Mouse (Mus musculus): ENCODE results near the gene Mcam.

Gene Mcam

DNA sequence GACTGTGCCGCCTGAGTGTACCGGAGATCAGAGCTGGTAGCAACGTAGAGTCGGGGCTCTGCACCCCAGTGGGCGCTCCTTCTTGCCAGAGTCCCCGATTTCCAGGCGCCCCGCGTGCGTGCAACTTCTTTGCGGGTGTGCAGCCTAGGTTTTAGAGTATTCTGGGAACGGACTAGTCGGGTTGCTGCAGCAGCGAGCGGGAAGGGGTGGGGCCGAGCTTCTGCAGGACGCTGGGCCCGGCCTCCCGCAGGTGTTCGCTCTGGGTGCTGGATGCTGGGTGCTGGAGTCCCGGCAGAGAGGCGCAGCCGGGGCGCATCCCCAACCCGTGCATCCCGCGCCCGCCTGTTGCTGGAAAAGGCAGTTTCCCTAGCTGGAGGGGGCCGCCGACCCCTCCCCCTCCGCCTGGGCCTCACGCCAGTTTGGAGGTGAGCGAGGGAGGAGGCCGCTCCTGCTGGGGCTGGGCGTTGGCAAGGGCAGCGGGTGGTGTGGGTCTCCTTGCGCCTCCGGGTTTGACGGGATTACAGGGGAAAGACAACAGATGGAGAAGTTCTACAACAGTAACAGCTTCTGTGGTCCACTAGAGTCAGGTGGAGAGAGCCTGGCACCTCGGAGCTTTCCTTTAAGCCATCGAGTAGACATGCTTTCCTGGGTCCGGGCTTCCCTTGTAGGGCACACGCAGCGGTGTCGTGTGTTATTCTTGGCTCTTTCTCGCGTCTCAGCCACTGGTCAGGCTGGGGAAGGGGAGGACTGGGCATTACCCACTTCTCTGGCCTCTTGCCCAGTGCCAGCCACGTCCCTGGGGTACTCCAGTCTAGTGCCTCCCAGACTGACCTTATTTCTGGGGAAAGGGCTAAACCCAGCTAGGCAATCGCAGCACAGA lies 822 bp downstream of the Mcam start:
- peak; percentile 66 for DNase-seq (ENCODE audit: low read depth, low spot score)

DNA sequence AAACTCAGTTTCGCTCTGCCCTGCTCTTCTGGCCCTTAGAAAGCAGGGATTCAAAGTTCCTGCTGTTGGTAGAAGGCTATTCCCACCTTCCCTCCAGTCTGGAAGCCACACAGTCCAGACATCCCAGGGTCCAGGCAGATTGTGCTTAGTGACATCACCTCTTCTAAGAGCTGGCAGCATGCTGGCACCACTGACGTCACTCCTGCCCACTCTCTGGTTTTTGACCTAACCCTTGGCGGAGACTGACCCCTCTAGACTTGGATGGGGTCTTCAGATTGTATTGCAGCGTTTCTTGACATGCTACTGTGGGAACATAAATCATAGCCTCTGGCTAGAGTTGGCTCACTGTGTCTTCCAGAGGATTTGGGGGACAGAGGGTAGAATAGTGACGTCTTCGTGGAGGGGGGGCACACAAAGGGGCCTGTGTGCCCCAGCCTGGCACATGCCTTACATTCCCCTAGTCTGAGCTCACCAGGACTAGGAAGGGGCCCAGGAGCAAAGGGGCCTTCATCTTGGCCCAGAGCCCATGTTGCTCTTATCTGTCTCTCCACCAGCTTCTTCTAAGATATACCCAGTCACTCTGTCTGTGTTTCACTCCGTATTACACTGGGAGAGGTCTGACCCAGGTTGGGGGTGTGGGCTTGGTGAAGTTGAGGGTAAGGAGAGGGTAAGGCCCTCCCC lies 1.6 kb downstream of the Mcam start:
- no peak for DNase-seq (ENCODE audit: low read depth, low spot score)

DNA sequence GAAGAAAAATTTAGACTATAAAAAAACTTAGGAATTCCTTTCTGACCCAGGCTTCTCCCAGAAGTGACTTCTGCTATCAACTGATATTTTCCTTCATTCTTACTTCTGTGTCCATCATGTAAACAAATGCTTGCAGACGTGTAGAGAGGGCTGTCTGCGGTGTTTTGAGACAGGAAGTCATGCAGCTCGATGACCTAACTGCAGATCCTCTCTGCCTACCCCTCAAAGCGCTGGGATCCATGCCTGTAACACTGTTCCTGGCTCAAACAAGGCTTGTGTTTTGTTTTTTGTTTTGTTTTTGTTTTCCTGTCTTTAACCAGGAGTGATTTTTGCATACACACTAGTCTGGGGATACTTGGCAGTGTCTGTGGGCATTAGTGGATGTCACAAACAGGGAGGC lies 3.6 kb downstream of the Mcam start:
- DNase-seq (ENCODE audit: low read depth, low spot score) = no peak

DNA sequence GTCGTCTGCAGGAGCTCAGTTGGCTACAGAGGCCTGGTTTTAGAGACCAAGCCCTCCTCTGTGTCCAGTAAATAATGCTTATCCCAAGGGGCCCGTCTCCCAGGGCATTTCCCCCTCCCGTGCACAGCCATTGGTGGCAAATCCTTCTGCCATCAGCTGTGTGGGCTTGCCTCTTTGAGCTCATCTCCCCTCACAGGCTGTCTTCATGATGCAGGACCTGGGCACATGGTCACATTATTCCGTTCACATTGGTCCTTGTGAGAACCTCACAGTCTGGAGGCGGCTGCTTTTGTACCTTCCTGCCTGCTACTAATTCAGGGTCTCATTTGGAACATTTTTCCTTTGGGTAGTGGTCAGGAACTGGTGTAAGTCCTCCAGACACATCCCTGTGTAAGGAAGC lies 7.7 kb downstream of the Mcam start:
- DNase-seq (ENCODE audit: low read depth, low spot score) = no peak

DNA sequence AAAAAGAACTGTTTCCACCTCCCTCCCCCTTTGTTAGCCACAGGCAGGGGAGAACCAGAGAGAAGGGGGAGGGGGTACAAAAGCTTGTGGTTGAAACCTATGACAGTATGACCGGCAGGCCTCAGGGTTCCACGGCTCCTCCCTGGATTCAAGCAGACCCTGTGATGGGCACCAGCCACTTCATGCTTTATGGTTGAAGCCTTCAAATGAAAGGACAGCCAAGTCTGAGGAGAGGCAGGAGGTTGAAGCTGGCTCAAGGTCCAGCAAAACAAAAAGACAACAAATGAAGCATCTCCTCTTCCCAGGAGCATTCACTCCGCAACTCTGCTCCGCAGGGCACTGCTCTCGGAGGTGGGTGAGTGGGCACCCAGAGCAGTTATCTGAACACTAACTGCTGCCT lies 9.2 kb downstream of the Mcam start:
- no peak for DNase-seq (ENCODE audit: low read depth, low spot score)

DNA sequence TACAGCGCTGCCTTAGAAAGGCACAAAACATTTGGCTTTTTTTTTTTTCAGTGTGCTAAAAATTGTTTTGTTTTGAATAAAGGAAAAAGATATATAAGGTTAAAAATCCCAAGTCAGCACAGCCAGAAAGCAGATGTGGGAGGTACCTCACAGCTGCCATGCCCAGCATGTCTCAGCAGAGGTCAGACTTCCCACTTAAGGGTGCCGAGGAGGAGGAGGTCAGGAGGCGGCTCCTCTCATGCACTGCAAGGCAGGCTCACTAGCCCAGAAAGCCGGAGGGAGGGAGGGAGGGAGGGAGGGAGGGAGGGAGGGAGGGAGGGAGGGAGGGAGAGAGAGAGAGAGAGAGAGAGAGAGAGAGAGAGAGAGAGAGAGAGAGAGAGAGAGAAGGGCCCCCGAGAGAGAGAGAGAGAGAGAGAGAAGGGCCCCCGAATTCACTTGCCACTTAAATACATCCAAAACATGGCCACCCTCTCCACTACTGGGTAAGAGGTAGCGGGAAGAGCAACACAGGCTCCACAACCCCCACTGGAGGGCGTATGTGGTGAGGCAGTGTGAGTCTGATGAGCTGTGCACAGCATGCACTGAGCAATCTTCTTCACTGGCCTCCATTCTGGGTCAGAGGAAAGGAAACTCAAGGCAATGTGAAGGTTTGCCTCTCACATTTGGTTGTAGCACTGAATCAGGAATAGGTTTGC lies 9.9 kb downstream of the Mcam start:
- DNase-seq (ENCODE audit: low read depth, low spot score) = peak; percentile 77

DNA sequence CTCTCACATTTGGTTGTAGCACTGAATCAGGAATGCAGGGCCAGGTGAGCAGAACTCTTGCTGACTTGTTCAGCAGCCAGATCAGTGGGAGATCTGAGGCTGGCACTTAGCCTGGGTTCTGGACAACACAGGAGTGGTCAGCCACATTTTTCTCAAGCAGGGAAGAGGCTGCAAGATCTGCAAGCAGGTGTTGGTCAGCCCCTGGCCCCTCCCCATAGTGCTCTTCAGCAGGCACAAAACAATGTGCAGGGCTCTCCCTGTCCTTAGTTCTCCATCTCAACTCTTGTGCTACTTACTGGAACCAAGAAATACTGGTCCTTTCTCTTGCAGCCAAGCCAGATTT lies 10.4 kb downstream of the Mcam start:
- DNase-seq (ENCODE audit: low read depth, low spot score) = no peak

DNA sequence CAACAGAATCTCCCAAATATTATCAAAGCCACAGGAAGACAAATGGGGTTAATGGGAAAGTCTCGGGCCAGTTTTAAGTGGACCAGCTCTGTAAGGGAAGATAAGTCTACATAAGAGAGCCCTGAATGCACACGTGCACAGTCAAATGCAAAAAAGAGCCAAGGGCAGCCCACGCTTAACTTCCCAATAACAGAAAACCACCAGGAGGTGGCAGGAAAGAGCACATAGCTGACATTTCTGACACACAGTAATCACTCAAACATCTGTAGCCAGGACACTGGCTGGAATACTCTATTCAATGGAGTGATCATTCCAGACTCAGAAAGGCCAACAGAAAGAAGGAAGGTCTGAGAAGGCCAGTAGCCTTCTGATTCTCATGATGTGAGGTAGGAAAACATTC lies 13.0 kb downstream of the Mcam start:
- peak; percentile 67 for DNase-seq (ENCODE audit: low read depth, low spot score)

DNA sequence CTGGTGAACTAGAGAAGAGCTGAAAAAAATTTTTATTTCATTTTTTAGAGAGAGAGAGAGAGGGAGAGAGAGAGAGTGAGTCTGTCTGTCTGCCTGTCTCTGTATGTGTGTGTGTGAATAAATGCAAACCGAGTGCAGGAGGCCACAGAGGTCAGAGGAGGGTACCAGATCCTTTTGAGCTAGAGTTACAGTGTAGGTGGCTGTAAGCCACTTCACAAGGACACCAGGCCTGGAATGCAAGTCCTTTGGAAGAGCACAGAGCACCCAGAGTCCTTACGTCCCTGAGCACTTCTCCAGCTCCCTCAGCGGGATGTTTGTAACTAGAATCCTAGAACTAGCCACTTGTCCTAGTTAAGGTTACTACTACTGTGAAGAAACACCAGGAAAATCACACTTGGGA lies 25.6 kb downstream of the Mcam start:
- no peak for DNase-seq (ENCODE audit: low read depth, low spot score)

DNA sequence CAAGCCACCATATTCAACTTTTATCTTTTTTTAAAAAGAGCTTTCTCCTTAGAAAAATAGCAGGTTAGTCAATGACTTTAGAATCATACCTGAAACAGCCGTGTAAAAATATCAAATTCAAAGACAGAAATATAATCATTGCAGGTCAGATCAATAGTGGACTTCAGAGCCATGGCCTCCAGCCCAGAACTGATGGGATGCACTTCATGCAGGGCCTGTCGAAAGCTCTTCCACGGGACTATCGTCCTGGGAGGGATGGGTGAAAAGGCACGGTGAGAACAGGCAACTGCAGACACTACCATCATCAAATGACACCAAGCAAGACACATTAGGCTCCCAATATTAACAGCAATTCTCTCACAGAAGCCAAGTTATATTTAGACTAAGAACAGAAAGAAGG lies 34.7 kb downstream of the Mcam start:
- DNase-seq (ENCODE audit: low read depth, low spot score) = no peak

DNA sequence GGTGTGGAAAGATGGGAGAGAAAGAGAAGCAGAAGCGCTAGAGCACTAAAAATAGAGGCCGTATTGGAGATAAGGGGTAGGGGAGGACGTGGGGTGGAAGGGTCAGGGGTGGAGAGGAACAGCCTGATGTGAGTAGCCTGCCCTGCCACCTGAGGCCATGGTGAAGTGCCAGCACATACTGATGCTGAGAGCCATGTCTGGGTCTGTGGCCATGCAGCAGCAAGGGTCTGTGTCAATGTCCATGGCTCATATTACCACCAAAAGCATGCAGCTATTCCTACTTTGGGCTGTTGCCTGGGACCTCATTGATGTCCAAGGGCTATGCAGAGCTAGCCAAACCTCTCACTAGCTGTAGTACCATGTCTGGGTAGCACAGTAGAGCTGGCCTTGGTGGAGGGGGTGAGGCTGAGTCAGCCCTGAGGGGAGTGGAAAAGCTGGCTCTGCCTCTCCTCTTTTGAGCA lies 36.5 kb downstream of the Mcam start:
- DNase-seq (ENCODE audit: low read depth, low spot score) = no peak

DNA sequence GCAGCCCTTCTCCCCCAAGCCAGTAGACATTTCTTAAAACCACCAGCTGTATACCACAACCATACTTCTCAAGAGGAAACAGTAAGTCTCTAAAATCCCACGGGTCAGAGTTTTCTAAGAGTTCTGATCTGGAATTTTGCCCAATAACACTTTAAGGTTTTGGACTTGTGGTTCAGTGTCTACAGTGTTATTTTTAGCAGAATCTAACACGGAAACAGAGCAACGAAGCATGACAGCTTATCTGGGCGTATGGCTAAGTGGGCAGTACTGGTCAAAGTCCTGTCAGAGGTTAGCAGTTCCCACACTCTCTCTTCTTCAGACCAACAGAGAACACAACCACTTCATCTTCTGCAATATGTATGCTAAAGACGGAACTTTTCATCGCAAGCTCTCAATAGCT lies 41.3 kb downstream of the Mcam start:
- no peak for DNase-seq (ENCODE audit: low read depth, low spot score)

DNA sequence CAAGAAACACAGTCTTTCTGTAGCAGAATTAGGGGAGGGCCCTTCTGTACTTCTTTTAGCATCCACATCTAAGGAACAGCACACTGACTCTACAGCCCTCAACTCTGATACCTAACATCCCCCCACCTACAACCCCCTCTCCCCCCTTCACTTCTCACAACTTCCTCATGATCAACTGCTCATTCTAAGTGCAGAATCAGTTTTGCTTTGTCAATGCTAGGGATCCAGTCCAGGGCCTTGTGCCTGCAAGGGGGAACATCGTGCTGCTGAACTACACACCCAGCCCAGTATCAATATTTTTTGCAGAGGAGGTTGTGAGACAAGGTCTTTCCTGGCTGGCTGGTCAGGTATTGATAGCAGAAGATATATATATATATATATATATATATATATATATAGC lies 41.7 kb downstream of the Mcam start:
- DNase-seq (ENCODE audit: low read depth, low spot score) = no peak

DNA sequence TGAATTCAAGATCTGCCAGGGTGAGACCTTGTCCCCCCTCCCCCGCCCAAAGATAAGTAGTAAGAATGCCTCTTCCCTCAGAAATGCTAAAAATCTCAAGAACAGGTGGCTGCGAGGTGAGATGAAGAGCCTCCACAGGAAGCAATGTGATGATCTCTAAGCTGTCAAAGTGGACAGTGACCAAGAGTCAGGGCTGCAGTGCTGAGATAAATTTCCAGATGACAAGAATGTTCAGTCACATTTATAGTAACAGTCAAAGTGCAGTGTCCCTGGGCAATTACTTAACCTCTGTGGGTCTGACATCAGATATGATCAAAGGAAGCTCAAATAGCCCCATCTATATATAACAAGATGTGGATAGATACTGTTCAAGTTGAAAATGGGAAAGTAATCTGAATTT lies 43.1 kb downstream of the Mcam start:
- DNase-seq (ENCODE audit: low read depth, low spot score) = no peak

DNA sequence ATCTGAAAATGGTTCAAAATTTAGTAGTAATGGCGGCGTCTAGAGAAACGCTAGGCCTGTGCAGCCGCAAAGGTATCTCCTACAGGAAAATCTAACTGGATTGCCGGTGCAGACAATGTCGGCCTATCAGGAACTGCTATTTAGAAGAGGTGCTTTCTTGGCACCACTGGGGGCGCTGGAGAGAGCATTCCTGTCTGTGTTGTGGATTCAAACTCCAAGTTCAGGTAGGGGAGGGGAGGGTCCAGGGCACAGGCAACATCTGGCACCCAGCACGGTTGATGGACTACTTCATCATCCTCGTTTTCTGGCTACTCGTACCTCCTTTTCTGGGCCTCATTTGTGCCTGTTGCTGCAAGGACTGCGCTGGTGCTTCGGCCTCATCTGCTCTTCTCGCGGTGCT lies 44.1 kb downstream of the Mcam start:
- peak; percentile 98 for DNase-seq (ENCODE audit: low read depth, low spot score)

DNA sequence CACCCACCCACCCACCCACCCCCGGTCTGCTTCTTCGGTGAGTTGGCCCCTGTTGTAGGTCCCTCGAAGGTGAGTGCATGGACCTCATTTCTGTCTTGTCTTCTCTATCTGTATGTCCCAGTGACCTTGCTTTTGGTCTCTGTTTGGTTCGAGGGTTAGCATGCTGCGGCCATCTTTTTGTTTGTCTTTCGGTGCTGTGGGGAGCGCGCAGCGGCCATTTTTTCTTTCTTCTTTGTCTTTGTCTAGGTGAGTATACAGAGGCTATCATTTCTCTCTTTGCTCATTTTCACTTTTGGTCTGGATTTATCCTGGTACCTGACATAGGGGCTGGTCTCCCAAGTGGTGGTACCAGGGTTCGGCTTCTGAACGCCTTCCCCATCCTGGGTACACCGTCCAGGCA lies 44.5 kb downstream of the Mcam start:
- peak; percentile 73 for DNase-seq (ENCODE audit: low read depth, low spot score)

DNA sequence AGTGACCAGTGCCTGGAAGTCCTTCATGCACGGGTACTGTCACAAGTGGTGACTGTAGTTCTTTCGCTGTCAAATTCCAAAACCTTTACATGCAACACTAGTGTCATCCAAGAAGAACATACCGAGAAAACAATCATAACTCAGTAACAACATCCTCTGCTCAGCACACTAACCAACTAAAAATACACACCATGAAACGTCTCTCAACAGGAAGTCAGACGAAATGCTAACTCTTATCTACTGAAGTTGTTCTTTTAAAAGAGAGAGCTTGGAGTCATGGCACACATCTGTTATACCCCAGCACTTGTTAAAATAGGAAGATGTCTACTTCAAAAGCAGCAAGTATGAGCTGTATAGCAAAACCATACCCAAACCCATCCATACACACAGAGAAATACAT lies 47.3 kb downstream of the Mcam start:
- no peak for DNase-seq (ENCODE audit: low read depth, low spot score)

DNA sequence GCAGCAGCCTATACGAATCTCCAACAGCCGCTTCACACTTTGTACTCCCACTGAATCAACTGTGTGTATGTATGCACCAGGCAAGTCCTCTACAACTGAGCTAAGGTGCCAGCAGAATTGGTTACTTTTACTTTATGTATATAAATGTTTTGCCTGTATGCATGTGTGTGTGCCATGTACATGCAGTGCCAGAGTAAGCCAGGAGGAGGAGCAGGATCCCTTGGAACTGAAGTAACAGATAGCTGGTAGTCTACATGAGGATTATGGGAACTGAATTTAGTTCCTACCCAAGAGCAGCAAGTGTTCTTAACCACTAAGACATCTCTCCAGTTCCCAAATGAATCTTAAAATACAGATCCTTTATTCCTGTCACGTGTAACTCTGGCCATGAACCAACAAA lies 48.0 kb downstream of the Mcam start:
- peak; percentile 50 for DNase-seq (ENCODE audit: low read depth, low spot score)

DNA sequence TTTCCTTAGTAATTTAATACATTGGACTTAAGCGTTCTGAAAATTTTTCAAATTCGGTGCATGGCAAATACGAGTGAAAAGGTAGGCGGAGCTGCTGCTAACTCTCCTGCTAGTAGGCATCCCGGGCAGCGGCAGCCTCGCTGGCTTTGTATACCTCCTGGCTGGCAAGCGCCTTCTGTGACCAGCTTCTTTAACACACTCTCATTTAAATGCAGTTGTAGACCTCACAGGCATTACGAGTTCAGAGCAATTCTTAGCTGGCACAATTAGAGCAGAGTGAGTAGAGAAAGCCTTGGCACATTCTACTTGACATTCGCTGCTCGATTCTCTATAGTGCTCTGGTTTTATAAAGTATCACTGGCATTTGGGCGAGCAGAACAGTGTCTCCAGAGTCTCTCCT lies 54.0 kb downstream of the Mcam start:
- no peak for DNase-seq (ENCODE audit: low read depth, low spot score)

DNA sequence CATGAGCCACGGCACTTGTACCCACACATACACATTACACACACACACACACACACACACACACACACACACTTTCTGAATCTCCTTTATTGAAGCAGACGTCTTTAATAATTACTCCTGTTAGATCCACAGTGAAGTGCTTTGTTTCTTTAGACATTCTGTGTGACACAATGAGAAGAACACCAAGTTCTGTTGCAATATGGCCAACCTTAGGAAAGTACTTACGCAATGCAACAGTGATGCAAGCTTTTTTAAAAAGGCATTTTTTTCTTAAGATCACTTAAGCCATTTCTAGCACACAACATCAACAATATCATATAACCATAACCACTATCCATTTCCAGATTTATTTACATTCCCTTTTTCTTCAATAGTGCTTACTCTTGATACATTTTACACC lies 56.9 kb downstream of the Mcam start:
- DNase-seq (ENCODE audit: low read depth, low spot score) = no peak

DNA sequence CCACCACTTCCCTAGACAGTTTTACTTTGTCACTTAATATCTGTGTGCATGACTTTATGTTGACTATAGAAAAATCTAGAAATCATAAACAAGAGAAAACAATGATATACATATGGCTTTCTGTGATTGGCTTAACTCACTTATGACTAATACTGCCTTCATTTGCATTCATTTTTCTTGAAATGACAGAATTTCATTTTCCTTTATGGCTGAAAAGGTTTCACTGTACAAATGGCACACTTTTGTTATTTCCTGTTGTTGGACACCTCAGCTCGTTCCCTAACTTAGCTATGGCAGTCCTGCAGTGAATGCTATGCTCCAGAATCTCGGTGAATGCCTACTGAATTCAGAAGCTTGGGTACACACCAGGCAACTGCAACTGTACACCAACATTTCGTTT lies 58.0 kb downstream of the Mcam start:
- DNase-seq (ENCODE audit: low read depth, low spot score) = no peak
